Mouse (Mus musculus) thymus, adult 2 months (tissue): ENCODE measurements around the gene Ewsr1. TPM values are rescaled to one million over a fixed set of nuclear protein-coding genes. Genes with fewer than 3 reads are reported as not detected.

Source experiments
- DNase-seq: peaks from one replicate; pipeline ENCODE4 v3.0.0; 2021
- H3K27ac ChIP-seq: fragments of 200-500 bp; 2 replicates; pipeline ENCODE4 v1.5.1; 2012; ENCODE audit warnings: low read length, control low read depth; ENCODE audit not compliant: control insufficient read depth, insufficient read depth
- H3K27me3 ChIP-seq: fragments of 200-500 bp; 2 replicates; pipeline ENCODE4 v1.6.1; 2012; ENCODE audit warnings: mild to moderate bottlenecking, low read length, moderate library complexity, mixed read lengths; ENCODE audit not compliant: control insufficient read depth, insufficient read depth
- H3K36me3 ChIP-seq: fragments of 200-500 bp; 2 replicates; pipeline ENCODE4 v1.6.1; 2012; ENCODE audit warnings: mild to moderate bottlenecking, low read length, moderate library complexity; ENCODE audit not compliant: control insufficient read depth, insufficient read depth
- H3K4me1 ChIP-seq: fragments of 200-500 bp; replicated peaks from 2 replicates; pipeline ENCODE4 v1.6.1; 2012; ENCODE audit warnings: low read length; ENCODE audit not compliant: control insufficient read depth, insufficient read depth
- H3K4me3 ChIP-seq: fragments of 200-500 bp; 2 replicates; pipeline ENCODE4 v1.5.1; 2012; ENCODE audit warnings: mild to moderate bottlenecking, low read length, control low read depth, moderate library complexity; ENCODE audit not compliant: control insufficient read depth, insufficient read depth
- CTCF ChIP-seq: fragments of 200-500 bp; IDR thresholded peaks from 2 replicates; pipeline ENCODE4 v1.5.1; 2012; ENCODE audit warnings: mild to moderate bottlenecking, control low read depth, low read length, moderate library complexity, borderline replicate concordance; ENCODE audit not compliant: control insufficient read depth, poor library complexity, insufficient read depth; ENCODE audit errors: extremely low read depth
- POLR2A ChIP-seq: fragments of 200-500 bp; IDR thresholded peaks from 2 replicates; pipeline ENCODE4 v1.6.1; 2012; ENCODE audit warnings: mild to moderate bottlenecking, low read length, control low read depth, moderate library complexity; ENCODE audit not compliant: control insufficient read depth, poor library complexity, insufficient read depth; ENCODE audit errors: extremely low read depth
- WGBS: fragments of 180-500 bp; shearing (Covaris S2); methylation state at CpG from one replicate; pipeline ENCODE4 v1.1.7; 2018; 5-methylcytosine and 5-hydroxymethylcytosine counted together
- polyA plus RNA-seq: library from polyadenylated mRNA; depleted of rRNA; stranded (reverse); fragments of >200 nt; gene quantifications from 2 replicates; pipeline ENCODE4 v1.2.3, GENCODE M21; 2012

Ewsr1 gene
- polyA plus RNA-seq, 1 experiment: 1,289 TPM

GRCm38 (mm10) chr11:5113645-5114044, 14.6 kb upstream of the Ewsr1 start:
- TF ChIP-seq CTCF (no peak), POLR2A (no peak)
- WGBS: 82% methylated on average over 7 of the region's 7 CpGs
- DNase-seq: no peak
- no peak overlapping the region for H3K4me3 ChIP-seq
- peaks cover 22% of the 10 kb centered on the region for H3K4me1 ChIP-seq
- H3K36me3 ChIP-seq: no peaks in the 10 kb centered on the region
- peak overlapping the region; percentile 34; the same call in 1 of the 2 replicates for H3K27ac ChIP-seq
- H3K27me3 ChIP-seq: no peaks in the 10 kb centered on the region

GRCm38 (mm10) chr11:5109441-5109840, 10.4 kb upstream of the Ewsr1 start:
- no peak for DNase-seq
- WGBS: 91% methylated on average over 8 of the region's 8 CpGs
- TF ChIP-seq POLR2A (no peak), CTCF (no peak)
- no peaks in the 10 kb centered on the region for H3K27me3 ChIP-seq
- no peaks in the 10 kb centered on the region for H3K36me3 ChIP-seq
- H3K27ac ChIP-seq: no peak overlapping the region
- H3K4me1 ChIP-seq: peaks cover 16% of the 10 kb centered on the region
- no peak overlapping the region for H3K4me3 ChIP-seq

GRCm38 (mm10) chr11:5103986-5104509, 5.0 kb upstream of the Ewsr1 start:
- H3K27ac ChIP-seq: no peak overlapping the region
- H3K4me3 ChIP-seq: no peak overlapping the region
- 100% methylated on average over 4 of the region's 4 CpGs for WGBS
- H3K36me3 ChIP-seq: no peaks in the 10 kb centered on the region
- DNase-seq: no peak
- H3K27me3 ChIP-seq: no peaks in the 10 kb centered on the region
- TF ChIP-seq POLR2A (no peak), CTCF (no peak)
- H3K4me1 ChIP-seq: peaks cover 9% of the 10 kb centered on the region

GRCm38 (mm10) chr11:5102384-5102783, 3.3 kb upstream of the Ewsr1 start:
- H3K4me3 ChIP-seq: no peak overlapping the region
- WGBS: 96% methylated on average over 7 of the region's 7 CpGs
- TF ChIP-seq CTCF: no peak
- no peak for TF ChIP-seq POLR2A
- H3K27ac ChIP-seq: no peak overlapping the region
- no peaks in the 10 kb centered on the region for H3K27me3 ChIP-seq
- H3K36me3 ChIP-seq: no peaks in the 10 kb centered on the region
- H3K4me1 ChIP-seq: peaks cover 9% of the 10 kb centered on the region
- no peak for DNase-seq

GRCm38 (mm10) chr11:5101641-5102040, 2.6 kb upstream of the Ewsr1 start:
- WGBS: 95% methylated on average over 6 of the region's 6 CpGs
- TF ChIP-seq CTCF: no peak
- TF ChIP-seq POLR2A: no peak
- H3K4me1 ChIP-seq: peaks cover 11% of the 10 kb centered on the region
- H3K27ac ChIP-seq: no peak overlapping the region
- H3K4me3 ChIP-seq: no peak overlapping the region
- H3K36me3 ChIP-seq: no peaks in the 10 kb centered on the region
- no peak for DNase-seq
- H3K27me3 ChIP-seq: no peaks in the 10 kb centered on the region

GRCm38 (mm10) chr11:5100801-5101200, 1.7 kb upstream of the Ewsr1 start:
- Histone ChIP-seq H3K27me3 (no peaks in the 10 kb centered on the region), H3K27ac (no peak overlapping the region), H3K36me3 (no peaks in the 10 kb centered on the region), H3K4me3 (no peak overlapping the region), H3K4me1 (peaks cover 14% of the 10 kb centered on the region)
- WGBS: 86% methylated on average over 5 of the region's 5 CpGs
- DNase-seq: no peak
- TF ChIP-seq POLR2A (no peak), CTCF (no peak)

GRCm38 (mm10) chr11:5100283-5100682, 1.2 kb upstream of the Ewsr1 start:
- H3K27ac ChIP-seq: no peak overlapping the region
- peak overlapping the region; percentile 79 for H3K4me3 ChIP-seq
- no peaks in the 10 kb centered on the region for H3K36me3 ChIP-seq
- no peak for DNase-seq
- TF ChIP-seq POLR2A (no peak), CTCF (no peak)
- no peaks in the 10 kb centered on the region for H3K27me3 ChIP-seq
- WGBS: 6% methylated on average over 7 of the region's 7 CpGs
- peaks cover 15% of the 10 kb centered on the region for H3K4me1 ChIP-seq

- Histone ChIP-seq H3K36me3 (no peaks in the 10 kb centered on the region), H3K4me3 (peak overlapping the region; percentile 79), H3K27ac (peak overlapping the region; percentile 68; the same call in 1 of the 2 replicates), H3K27me3 (no peaks in the 10 kb centered on the region), H3K4me1 (peaks cover 15% of the 10 kb centered on the region)
- peak; percentile 76 for DNase-seq
- TF ChIP-seq POLR2A: no peak
- TF ChIP-seq CTCF: no peak
- WGBS: under 1% methylated on average over 31 of the region's 31 CpGs
These were observed 614 bp upstream of the Ewsr1 start for GRCm38 (mm10) chr11:5099576-5100183.
